Mouse (Mus musculus) kidney, postnatal 0 days (tissue): ENCODE results near the gene Scfd2. TPM values are rescaled to one million over a fixed set of nuclear protein-coding genes. Genes with fewer than 3 reads are reported as not detected.

Experiments
- ATAC-seq: fragments of 200-750 bp; cut with Nextera tagmentation; replicated peaks from 2 replicates; pipeline ENCODE4 v1.8.0; 2017; ENCODE audit warnings: low read depth, moderate number of reproducible peaks, moderate TSS enrichment, moderate library complexity; ENCODE audit not compliant: low FRiP score
- DNase-seq: peaks from one replicate; pipeline ENCODE4 v3.0.0-alpha.2; 2016; ENCODE audit warnings: low spot score
- H3K27ac ChIP-seq: fragments of 300-500 bp; sonication (generic); 2 replicates; pipeline ENCODE4 v1.5.1; 2014; ENCODE audit warnings: mild to moderate bottlenecking
- H3K27me3 ChIP-seq: fragments of 300-500 bp; sonication (generic); 2 replicates; pipeline ENCODE4 v1.6.1; 2014; ENCODE audit warnings: low read length, mixed read lengths; ENCODE audit not compliant: insufficient read depth
- H3K36me3 ChIP-seq: fragments of 300-500 bp; sonication (generic); 2 replicates; pipeline ENCODE4 v1.6.1; 2014; ENCODE audit warnings: low read length, mixed read lengths; ENCODE audit not compliant: insufficient read depth
- H3K4me1 ChIP-seq: fragments of 300-500 bp; sonication (generic); replicated peaks from 2 replicates; pipeline ENCODE4 v1.6.1; 2014; ENCODE audit warnings: antibody characterized with exemption, low read length, mixed read lengths; ENCODE audit not compliant: insufficient read depth
- H3K4me2 ChIP-seq: fragments of 300-500 bp; sonication (generic); 2 replicates; pipeline ENCODE4 v1.6.1; 2014; ENCODE audit warnings: mild to moderate bottlenecking, low read length, moderate library complexity, mixed read lengths
- H3K4me3 ChIP-seq: fragments of 300-500 bp; sonication (generic); replicated peaks from 2 replicates; pipeline ENCODE4 v1.5.1; 2014; ENCODE audit warnings: low read depth, low read length
- H3K9ac ChIP-seq: fragments of 300-500 bp; sonication (generic); 2 replicates; pipeline ENCODE4 v1.6.1; 2014; ENCODE audit warnings: low read depth, low read length
- H3K9me3 ChIP-seq: fragments of 300-500 bp; sonication (generic); replicated peaks from 2 replicates; pipeline ENCODE4 v1.6.1; 2016; ENCODE audit warnings: low read length, inconsistent platforms, mixed read lengths
- CTCF ChIP-seq: IDR thresholded peaks from 2 replicates; pipeline ENCODE4 v1.5.1; 2016; ENCODE audit warnings: antibody characterized with exemption, low read depth, mild to moderate bottlenecking, moderate library complexity
- WGBS: fragments of 180-500 bp; shearing (Covaris S2); extraction: QIAGEN DNeasy Blood & Tissue Kit; methylation state at CpG from one replicate; pipeline ENCODE4 v1.1.7; 2014; 5-methylcytosine and 5-hydroxymethylcytosine counted together
- polyA plus RNA-seq: library from polyadenylated mRNA; unstranded; fragments of >200 nt; fragmentation: Nextera tagmentation; extraction: Ambion mirVana; gene quantifications from 2 replicates; pipeline ENCODE4 v1.2.1, GENCODE M21; 2015

The Scfd2 gene
- polyA plus RNA-seq, 1 experiment from 2014 or later: 16.8 TPM

DNA sequence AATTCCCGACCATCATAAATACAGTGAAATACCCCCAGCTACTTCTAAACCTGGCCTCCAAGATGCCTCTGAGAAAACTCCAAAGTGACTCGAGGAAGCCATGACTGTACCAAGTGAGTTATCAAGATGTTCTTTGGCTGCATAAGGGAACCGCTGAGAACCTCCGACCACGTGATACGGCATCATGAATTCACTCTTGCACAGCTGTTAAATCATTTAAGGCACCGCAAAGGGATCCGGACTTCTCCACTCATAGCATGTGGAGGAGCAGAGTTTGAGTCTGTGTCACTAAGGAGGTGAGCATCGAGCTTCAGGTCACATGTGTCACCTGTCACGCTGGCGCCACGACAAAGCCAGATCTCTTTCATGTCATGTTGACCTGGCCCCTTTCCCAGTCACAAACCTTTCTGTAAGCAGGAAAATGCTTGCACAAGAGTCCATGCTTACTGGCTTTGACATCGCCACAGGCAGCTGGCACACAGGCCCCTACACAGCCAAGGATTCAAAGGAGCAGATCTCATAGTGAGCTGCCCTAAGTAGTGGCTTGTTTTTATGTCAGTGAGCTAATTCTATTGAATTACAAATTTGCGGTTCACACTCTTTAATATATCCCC lies 287.0 kb downstream of the Scfd2 start:
- ATAC-seq (no peak), DNase-seq (no peak)
- Histone ChIP-seq H3K4me3 (no peak overlapping the region), H3K4me2 (no peak overlapping the region), H3K9me3 (no peaks in the 10 kb centered on the region), H3K36me3 (no peaks in the 10 kb centered on the region), H3K27ac (no peak overlapping the region), H3K9ac (no peak overlapping the region), H3K4me1 (peaks cover 14% of the 10 kb centered on the region; the same call in 1 of the 2 replicates), H3K27me3 (no peaks in the 10 kb centered on the region)
- WGBS: 72% methylated on average over 14 of the region's 14 CpGs
- TF ChIP-seq CTCF: no peak

DNA sequence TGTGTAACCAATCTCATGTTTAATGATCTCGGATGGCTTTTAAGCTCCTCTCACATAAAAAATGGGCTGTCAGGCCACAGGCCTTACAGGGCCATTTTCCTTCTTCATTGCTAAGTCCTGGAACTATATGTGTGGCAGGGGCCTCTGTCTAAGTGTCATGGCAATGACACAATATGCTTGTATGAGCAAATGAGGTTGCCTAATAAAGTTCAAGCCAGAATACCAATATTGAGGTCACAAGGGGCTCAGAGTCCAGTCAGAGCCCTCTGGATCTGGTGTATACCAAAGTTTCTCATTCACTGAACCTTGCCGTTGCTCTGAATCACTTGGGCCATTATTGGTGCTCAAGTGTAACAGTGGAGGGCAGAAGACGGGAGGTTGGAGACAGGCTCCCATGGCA lies 288.9 kb downstream of the Scfd2 start:
- no peak overlapping the region for H3K9ac ChIP-seq
- H3K27me3 ChIP-seq: no peaks in the 10 kb centered on the region
- H3K36me3 ChIP-seq: no peaks in the 10 kb centered on the region
- H3K27ac ChIP-seq: no peak overlapping the region
- ATAC-seq (no peak), DNase-seq (no peak)
- peaks cover 14% of the 10 kb centered on the region; the same call in 1 of the 2 replicates for H3K4me1 ChIP-seq
- no peaks in the 10 kb centered on the region for H3K9me3 ChIP-seq
- no peak overlapping the region for H3K4me2 ChIP-seq
- WGBS: 50% methylated on average over 3 of the region's 3 CpGs
- H3K4me3 ChIP-seq: no peak overlapping the region
- no peak for TF ChIP-seq CTCF

DNA sequence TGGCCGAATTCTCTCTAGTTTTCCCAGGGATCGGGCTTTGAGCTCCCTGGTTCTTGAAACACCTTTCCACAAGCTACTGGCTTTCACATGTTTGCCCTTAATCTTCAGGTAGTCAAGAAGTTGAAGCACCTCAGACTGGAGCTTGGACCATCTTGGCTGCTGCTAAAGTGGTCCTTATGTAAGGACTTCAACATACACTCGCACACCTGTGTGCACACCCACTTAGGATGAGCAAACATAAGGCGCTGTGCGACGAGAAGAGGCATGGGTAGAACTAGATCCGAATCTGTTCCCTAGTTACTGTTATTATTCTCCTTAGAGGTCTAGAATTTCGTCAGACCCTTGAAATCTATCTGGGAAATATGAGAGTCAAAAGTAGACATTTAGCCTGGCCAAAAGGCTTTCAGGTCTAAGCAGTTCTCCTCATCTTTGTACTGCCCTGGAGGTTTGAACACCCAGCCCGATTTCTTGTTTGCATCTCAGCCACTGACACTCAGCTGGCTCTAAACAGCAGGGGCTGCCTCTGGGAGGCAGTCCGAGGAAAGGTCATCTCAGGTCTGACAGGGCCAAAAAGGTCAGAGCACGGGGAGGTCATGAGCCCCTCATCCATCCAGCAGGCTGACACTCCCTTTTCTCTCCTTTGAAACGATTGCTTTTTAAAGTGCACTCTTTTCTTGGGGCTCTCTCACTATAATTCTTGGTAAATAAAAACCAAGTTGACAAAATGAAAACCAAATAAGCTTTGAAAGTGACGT lies 290.5 kb downstream of the Scfd2 start:
- Histone ChIP-seq H3K4me1 (peaks cover 1% of the 10 kb centered on the region; the same call in 1 of the 2 replicates), H3K27ac (no peak overlapping the region), H3K9ac (no peak overlapping the region), H3K9me3 (no peaks in the 10 kb centered on the region), H3K4me3 (no peak overlapping the region), H3K36me3 (no peaks in the 10 kb centered on the region), H3K27me3 (no peaks in the 10 kb centered on the region), H3K4me2 (no peak overlapping the region)
- no peak for TF ChIP-seq CTCF
- 63% methylated on average over 13 of the region's 13 CpGs for WGBS
- ATAC-seq (no peak), DNase-seq (no peak)

DNA sequence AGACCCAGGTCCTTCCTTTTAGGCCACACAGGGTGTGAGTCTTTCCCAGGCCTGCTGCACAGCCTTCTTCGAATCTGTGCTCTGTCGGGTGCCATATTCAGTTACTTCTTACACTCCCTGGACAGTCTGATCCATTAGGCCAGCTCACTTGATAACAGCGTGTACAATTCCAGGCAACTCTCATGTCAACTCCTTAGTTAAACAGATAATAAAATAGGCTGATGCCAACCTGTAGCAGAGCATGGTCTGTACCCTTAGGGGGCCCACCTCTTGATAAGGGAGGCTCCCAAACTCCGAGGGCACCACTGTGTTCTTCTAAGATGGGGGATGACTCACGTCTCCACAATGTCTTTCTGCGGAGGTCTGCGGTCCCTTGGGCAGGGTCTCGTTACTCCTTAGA lies 291.3 kb downstream of the Scfd2 start:
- no peaks in the 10 kb centered on the region; the same call in 1 of the 2 replicates for H3K4me1 ChIP-seq
- H3K27me3 ChIP-seq: no peaks in the 10 kb centered on the region
- DNase-seq (no peak), ATAC-seq (no peak)
- H3K9me3 ChIP-seq: no peaks in the 10 kb centered on the region
- H3K27ac ChIP-seq: no peak overlapping the region
- WGBS: 62% methylated on average over 8 of the region's 8 CpGs
- H3K9ac ChIP-seq: no peak overlapping the region
- no peak overlapping the region for H3K4me3 ChIP-seq
- no peak overlapping the region for H3K4me2 ChIP-seq
- H3K36me3 ChIP-seq: no peaks in the 10 kb centered on the region
- TF ChIP-seq CTCF: no peak

DNA sequence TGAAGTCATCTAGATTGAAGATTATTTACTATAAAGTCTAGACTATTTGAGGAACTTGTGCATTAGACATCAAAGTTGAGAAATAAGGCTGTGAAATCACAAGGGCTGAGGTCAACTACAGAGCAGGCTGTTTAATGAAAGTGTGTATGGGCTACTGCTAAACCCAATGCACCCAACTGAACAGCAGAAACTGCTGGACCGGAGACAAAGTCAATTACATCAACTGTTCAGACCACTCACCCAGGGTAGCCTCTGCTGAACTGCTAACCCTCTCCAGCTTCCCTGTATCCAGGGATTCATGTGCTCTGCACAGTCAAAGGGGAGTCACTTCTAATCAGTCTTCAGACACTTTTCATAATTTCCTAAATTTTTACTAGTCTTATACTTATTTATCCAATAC lies 292.2 kb downstream of the Scfd2 start:
- Histone ChIP-seq H3K27ac (no peak overlapping the region), H3K27me3 (no peaks in the 10 kb centered on the region), H3K9ac (no peak overlapping the region), H3K4me3 (no peak overlapping the region), H3K9me3 (no peaks in the 10 kb centered on the region), H3K4me1 (no peaks in the 10 kb centered on the region), H3K4me2 (no peak overlapping the region), H3K36me3 (no peaks in the 10 kb centered on the region)
- TF ChIP-seq CTCF: no peak
- 56% methylated on average over 1 of the region's 1 CpGs for WGBS
- peak; percentile 77 for ATAC-seq
- no peak for DNase-seq

DNA sequence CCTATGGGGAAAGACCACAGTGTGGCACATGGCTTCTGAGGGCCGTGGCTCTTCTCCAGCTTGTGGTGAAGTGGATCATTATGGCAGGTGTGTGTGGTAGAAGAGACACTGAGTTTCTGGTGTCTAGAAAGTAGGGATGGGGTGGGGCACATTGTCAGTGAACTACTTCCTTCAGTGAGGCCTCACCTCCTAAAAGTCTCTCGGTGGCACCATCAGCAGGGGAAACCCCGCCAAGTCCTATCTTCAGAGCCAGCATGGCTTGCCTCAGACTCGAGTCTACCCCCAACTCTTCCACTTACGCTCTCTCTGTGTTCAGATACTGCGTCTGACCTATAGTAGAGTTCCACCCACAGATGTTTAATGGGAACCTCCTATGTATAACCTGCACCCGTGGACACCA lies 297.8 kb downstream of the Scfd2 start:
- Histone ChIP-seq H3K9me3 (no peaks in the 10 kb centered on the region), H3K4me3 (no peak overlapping the region), H3K4me1 (no peaks in the 10 kb centered on the region), H3K9ac (no peak overlapping the region), H3K27me3 (no peaks in the 10 kb centered on the region), H3K36me3 (no peaks in the 10 kb centered on the region), H3K4me2 (no peak overlapping the region), H3K27ac (no peak overlapping the region)
- TF ChIP-seq CTCF: no peak
- 89% methylated on average over 7 of the region's 7 CpGs for WGBS
- DNase-seq: no peak
- no peak for ATAC-seq
